Mouse (Mus musculus) embryonic facial prominence, embryonic 14.5 days (tissue): ENCODE data around the gene Col26a1. TPM values are rescaled to one million over a fixed set of nuclear protein-coding genes. Genes with fewer than 3 reads are reported as not detected.

Experiments
- ATAC-seq: fragments of 200-750 bp; cut with Nextera tagmentation; 2 replicates; pipeline ENCODE4 v1.8.0; 2017; ENCODE audit warnings: low read depth, moderate number of reproducible peaks, moderate TSS enrichment
- DNase-seq: peaks from one replicate; pipeline ENCODE4 v3.0.0-alpha.2; 2015; ENCODE audit warnings: low spot score
- H3K27ac ChIP-seq: fragments of 300-500 bp; sonication (generic); replicated peaks from 2 replicates; pipeline ENCODE4 v1.5.1; 2014; ENCODE audit warnings: low read depth, mild to moderate bottlenecking, low read length, moderate library complexity
- H3K27me3 ChIP-seq: fragments of 300-500 bp; sonication (generic); replicated peaks from 2 replicates; pipeline ENCODE4 v1.6.1; 2014; ENCODE audit warnings: low read length; ENCODE audit not compliant: control insufficient read depth, insufficient read depth
- H3K36me3 ChIP-seq: fragments of 300-500 bp; sonication (generic); 2 replicates; pipeline ENCODE4 v1.6.1; 2014; ENCODE audit warnings: low read length, mixed read lengths; ENCODE audit not compliant: control insufficient read depth, insufficient read depth
- H3K4me1 ChIP-seq: fragments of 300-500 bp; sonication (generic); 2 replicates; pipeline ENCODE4 v1.6.1; 2014; ENCODE audit warnings: antibody characterized with exemption, low read length; ENCODE audit not compliant: control insufficient read depth, insufficient read depth
- H3K4me2 ChIP-seq: fragments of 300-500 bp; sonication (generic); 2 replicates; pipeline ENCODE4 v1.6.1; 2014; ENCODE audit warnings: low read depth, mild to moderate bottlenecking, low read length, moderate library complexity, mixed read lengths
- H3K4me3 ChIP-seq: fragments of 300-500 bp; sonication (generic); 2 replicates; pipeline ENCODE4 v1.5.1; 2014; ENCODE audit warnings: low read depth, mild to moderate bottlenecking, low read length
- H3K9ac ChIP-seq: fragments of 300-500 bp; sonication (generic); 2 replicates; pipeline ENCODE4 v1.6.1; 2014; ENCODE audit warnings: low read depth, mild to moderate bottlenecking, low read length, moderate library complexity, mixed read lengths
- H3K9me3 ChIP-seq: fragments of 300-500 bp; sonication (generic); 2 replicates; pipeline ENCODE4 v1.6.1; 2016; ENCODE audit warnings: low read length; ENCODE audit not compliant: control insufficient read depth
- WGBS: fragments of 180-500 bp; shearing (Covaris S2); extraction: QIAGEN DNeasy Blood & Tissue Kit; methylation state at CpG from one replicate; pipeline ENCODE4 v1.1.7; 2014; 5-methylcytosine and 5-hydroxymethylcytosine counted together
- polyA plus RNA-seq: library from polyadenylated mRNA; unstranded; fragments of >200 nt; fragmentation: Nextera tagmentation; extraction: Ambion mirVana; gene quantifications from 2 replicates; pipeline ENCODE4 v1.2.1, GENCODE M21; 2014

Col26a1 gene
- polyA plus RNA-seq, 1 experiment from 2014 or later, result 92.5 TPM

- H3K36me3 ChIP-seq, result no peaks in the 10 kb centered on the region
- ATAC-seq (0 out of 2 replicates have a peak, but pooled peaks have one; percentile 24), DNase-seq (peak; percentile 90)
- H3K27ac ChIP-seq, result no peak overlapping the region
- H3K9ac ChIP-seq, result no peak overlapping the region
- H3K4me1 ChIP-seq, result no peaks in the 10 kb centered on the region
- no peak overlapping the region for H3K4me2 ChIP-seq
- H3K27me3 ChIP-seq, result no peaks in the 10 kb centered on the region
- no peak overlapping the region for H3K4me3 ChIP-seq
- 0 out of 2 replicates have a peak, but pooled peaks cover 6% of the 10 kb centered on the region for H3K9me3 ChIP-seq
- under 1% methylated on average over 9 of the region's 9 CpGs for whole genome bisulfite sequencing
Measured at GRCm38 (mm10) chr5:136706803-136707202, 176.2 kb downstream of the Col26a1 start.

- H3K36me3 ChIP-seq, result no peaks in the 10 kb centered on the region
- no peaks in the 10 kb centered on the region for H3K27me3 ChIP-seq
- H3K4me3 ChIP-seq, result no peak overlapping the region
- DNase-seq (no peak), ATAC-seq (no peak)
- H3K9me3 ChIP-seq, result 0 out of 2 replicates have a peak, but pooled peaks cover 6% of the 10 kb centered on the region
- WGBS, result 95% methylated on average over 3 of the region's 3 CpGs
- H3K4me1 ChIP-seq, result no peaks in the 10 kb centered on the region
- no peak overlapping the region for H3K9ac ChIP-seq
- no peak overlapping the region for H3K4me2 ChIP-seq
- H3K27ac ChIP-seq, result no peak overlapping the region
Measured at GRCm38 (mm10) chr5:136705532-136705931, 177.5 kb downstream of the Col26a1 start.

GRCm38 (mm10) chr5:136704151-136704550 lies 178.9 kb downstream of the Col26a1 start:
- WGBS, result 46% methylated on average over 8 of the region's 8 CpGs
- ATAC-seq (no peak), DNase-seq (peak; percentile 51)
- H3K36me3 ChIP-seq, result no peaks in the 10 kb centered on the region
- H3K4me1 ChIP-seq, result no peaks in the 10 kb centered on the region
- no peak overlapping the region for H3K9ac ChIP-seq
- H3K4me2 ChIP-seq, result no peak overlapping the region
- no peak overlapping the region for H3K27ac ChIP-seq
- H3K9me3 ChIP-seq, result 0 out of 2 replicates have a peak, but pooled peaks cover 6% of the 10 kb centered on the region
- no peaks in the 10 kb centered on the region for H3K27me3 ChIP-seq
- H3K4me3 ChIP-seq, result no peak overlapping the region

GRCm38 (mm10) chr5:136703751-136704150 lies 179.3 kb downstream of the Col26a1 start:
- 45% methylated on average over 3 of the region's 3 CpGs for WGBS
- Histone ChIP-seq H3K27ac (no peak overlapping the region), H3K9me3 (0 out of 2 replicates have a peak, but pooled peaks cover 6% of the 10 kb centered on the region), H3K4me1 (no peaks in the 10 kb centered on the region), H3K9ac (no peak overlapping the region), H3K36me3 (no peaks in the 10 kb centered on the region), H3K4me2 (no peak overlapping the region), H3K27me3 (no peaks in the 10 kb centered on the region), H3K4me3 (no peak overlapping the region)
- ATAC-seq, result no peak
- peak; percentile 43 for DNase-seq

GRCm38 (mm10) chr5:136702159-136702725 lies 180.8 kb downstream of the Col26a1 start:
- Histone ChIP-seq H3K4me3 (no peak overlapping the region), H3K27ac (no peak overlapping the region), H3K4me1 (no peaks in the 10 kb centered on the region), H3K9me3 (0 out of 2 replicates have a peak, but pooled peaks cover 6% of the 10 kb centered on the region), H3K9ac (no peak overlapping the region), H3K4me2 (no peak overlapping the region), H3K27me3 (no peaks in the 10 kb centered on the region), H3K36me3 (no peaks in the 10 kb centered on the region)
- DNase-seq (peak; percentile 80), ATAC-seq (peak; percentile 58; the same call in 1 of the 2 replicates)
- WGBS, result 52% methylated on average over 3 of the region's 3 CpGs

GRCm38 (mm10) chr5:136697618-136698017 lies 185.4 kb downstream of the Col26a1 start:
- no peak for DNase-seq
- WGBS, result 82% methylated on average over 9 of the region's 9 CpGs
- H3K9ac ChIP-seq, result no peak overlapping the region
- no peak overlapping the region for H3K27ac ChIP-seq
- no peak overlapping the region for H3K4me3 ChIP-seq
- H3K4me2 ChIP-seq, result no peak overlapping the region
- H3K9me3 ChIP-seq, result no peaks in the 10 kb centered on the region
- H3K27me3 ChIP-seq, result no peaks in the 10 kb centered on the region
- ATAC-seq, result no peak
- H3K4me1 ChIP-seq, result no peaks in the 10 kb centered on the region
- no peaks in the 10 kb centered on the region for H3K36me3 ChIP-seq

GRCm38 (mm10) chr5:136696516-136696915 lies 186.5 kb downstream of the Col26a1 start:
- WGBS, result 85% methylated on average over 5 of the region's 5 CpGs
- ATAC-seq (no peak), DNase-seq (no peak)
- Histone ChIP-seq H3K27me3 (no peaks in the 10 kb centered on the region), H3K36me3 (no peaks in the 10 kb centered on the region), H3K27ac (no peak overlapping the region), H3K4me2 (no peak overlapping the region), H3K4me3 (no peak overlapping the region), H3K4me1 (no peaks in the 10 kb centered on the region), H3K9ac (no peak overlapping the region), H3K9me3 (no peaks in the 10 kb centered on the region)

- H3K4me1 ChIP-seq, result no peaks in the 10 kb centered on the region
- H3K36me3 ChIP-seq, result no peaks in the 10 kb centered on the region
- no peak overlapping the region for H3K4me3 ChIP-seq
- H3K4me2 ChIP-seq, result no peak overlapping the region
- H3K9ac ChIP-seq, result no peak overlapping the region
- no peak for DNase-seq
- 59% methylated on average over 6 of the region's 6 CpGs for WGBS
- H3K27ac ChIP-seq, result no peak overlapping the region
- H3K27me3 ChIP-seq, result no peaks in the 10 kb centered on the region
- no peak for ATAC-seq
- H3K9me3 ChIP-seq, result no peaks in the 10 kb centered on the region
Measured at GRCm38 (mm10) chr5:136694976-136695375, 188.0 kb downstream of the Col26a1 start.

GRCm38 (mm10) chr5:136693418-136693817 lies 189.6 kb downstream of the Col26a1 start:
- Histone ChIP-seq H3K27me3 (no peaks in the 10 kb centered on the region), H3K4me2 (no peak overlapping the region), H3K36me3 (no peaks in the 10 kb centered on the region), H3K27ac (no peak overlapping the region), H3K4me3 (no peak overlapping the region), H3K9ac (no peak overlapping the region), H3K4me1 (no peaks in the 10 kb centered on the region), H3K9me3 (no peaks in the 10 kb centered on the region)
- ATAC-seq (no peak), DNase-seq (no peak)
- WGBS, result 72% methylated on average over 7 of the region's 7 CpGs
